Mouse (Mus musculus) heart, postnatal 0 days (tissue): ENCODE data around the gene Catsper2.
A peak's percentile ranks its signal among the peaks of the same experiment; 100 is the strongest.

ENCODE experiments used
- CTCF ChIP-seq: IDR thresholded peaks from 2 replicates; pipeline ENCODE4 v1.5.1; 2016; ENCODE audit warnings: antibody characterized with exemption, control low read depth, low read depth
- EP300 ChIP-seq: IDR thresholded peaks from 2 replicates; pipeline ENCODE4 v1.6.1; 2016; ENCODE audit warnings: antibody characterized with exemption, low read depth

DNA sequence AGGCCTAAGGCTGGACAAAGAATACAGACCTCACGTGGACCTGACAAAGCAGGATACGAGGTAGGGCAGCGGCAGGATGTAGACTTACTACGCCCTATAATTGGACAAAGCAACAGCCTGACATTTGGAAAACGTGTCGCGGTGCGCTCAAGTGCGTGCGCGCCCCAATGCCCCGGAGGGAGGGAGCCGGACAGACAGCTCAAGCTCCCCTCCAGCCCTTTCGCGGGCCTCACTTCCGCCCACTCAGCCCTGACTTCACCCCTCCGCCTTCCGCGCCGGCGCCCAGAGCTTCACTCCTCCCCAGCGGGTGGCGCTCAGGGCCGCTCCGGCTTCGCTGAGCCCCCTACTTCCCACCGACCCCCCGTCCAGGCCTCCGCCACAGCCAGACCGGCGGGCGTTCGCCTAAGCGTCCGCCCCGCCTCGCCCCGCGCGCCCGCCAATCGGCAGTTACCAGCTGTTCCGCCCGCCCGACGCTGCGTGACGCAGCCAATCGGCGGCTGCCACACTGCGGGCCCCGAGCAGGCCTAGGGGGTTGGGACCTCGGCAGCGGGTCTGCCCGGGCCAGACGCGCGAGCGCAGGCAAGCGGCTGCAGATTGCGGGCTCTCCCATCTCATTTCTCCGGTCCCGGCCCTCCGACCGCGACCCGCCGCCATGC lies at the start of gene Catsper2, which contains the start of gene Pdia3:
- TF ChIP-seq EP300 (no peak), CTCF (peak; percentile 47)
